Mouse (Mus musculus): ENCODE data around the gene Phkg2. TPM values are rescaled to one million over a fixed set of nuclear protein-coding genes. Genes with fewer than 3 reads are reported as not detected.

The Phkg2 gene
- total RNA-seq (2021), result 1 to 10 TPM; 7.6 to 9.8 TPM
- long read RNA-seq, experiment 1, partial matches to known transcripts, result 0 of 4 reads
- long read RNA-seq, experiment 1, other reads (novel, unspliced or antisense), result 1 of 4 reads
- long read RNA-seq, experiment 2, partial matches to known transcripts, result 1 of 5 reads
- long read RNA-seq, experiment 2, other reads (novel, unspliced or antisense), result 2 of 5 reads

GRCm38 (mm10) chr7:127572895-127573471 is at the start of gene Phkg2:
Gene Phkg2, plus strand, starts transcription at chr7:127573340.
- DNase-seq, result peak; percentile 79 to 88
- intact Hi-C loops (cut with DNase I), result loop anchor here (2.0 kb wide), 1 partner anchor 60 kb away; no protein-coding TSS in a partner anchor

- DNase-seq, result no peak
- intact Hi-C loops (cut with DNase I), result no loop called here
Observed at GRCm38 (mm10) chr7:127541671-127542070, 31.5 kb upstream of the Phkg2 start.

DNA sequence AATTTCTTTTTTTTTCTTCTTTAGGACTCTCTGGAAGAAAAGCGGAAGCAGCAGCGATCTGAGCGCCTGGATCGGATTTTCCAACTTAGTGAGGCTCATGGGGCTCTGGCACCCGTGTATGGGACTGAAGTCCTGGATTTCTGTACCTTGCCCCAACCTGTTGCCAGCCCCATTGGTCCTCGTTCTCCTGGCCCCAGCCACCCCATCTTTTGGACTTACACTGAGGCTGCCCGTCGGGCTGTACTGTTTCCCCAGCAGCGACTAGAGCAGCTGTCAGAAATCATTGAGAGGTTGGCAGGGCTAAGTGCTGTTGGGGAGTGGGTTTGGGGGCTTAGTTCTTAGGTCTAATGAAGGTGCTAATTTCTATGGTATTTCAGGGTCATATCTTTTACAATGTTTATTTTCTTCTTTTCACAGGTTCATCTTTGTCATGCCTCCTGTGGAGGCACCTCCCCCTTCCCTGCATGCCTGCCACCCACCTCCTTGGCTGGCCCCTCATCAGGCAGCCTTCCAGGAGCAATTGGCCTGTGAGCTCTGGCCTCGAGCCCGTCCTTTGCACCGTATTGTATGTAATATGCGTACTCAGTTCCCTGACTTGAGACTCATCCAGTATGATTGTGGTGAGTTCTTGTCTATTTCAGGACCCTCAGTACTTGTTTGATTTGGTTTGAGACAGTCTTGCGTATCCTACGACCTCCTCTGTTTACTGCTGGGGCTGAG is 23.9 kb upstream of the Phkg2 start:
- intact Hi-C loops (cut with DNase I), result no loop called here
- DNase-seq, result no peak

DNA sequence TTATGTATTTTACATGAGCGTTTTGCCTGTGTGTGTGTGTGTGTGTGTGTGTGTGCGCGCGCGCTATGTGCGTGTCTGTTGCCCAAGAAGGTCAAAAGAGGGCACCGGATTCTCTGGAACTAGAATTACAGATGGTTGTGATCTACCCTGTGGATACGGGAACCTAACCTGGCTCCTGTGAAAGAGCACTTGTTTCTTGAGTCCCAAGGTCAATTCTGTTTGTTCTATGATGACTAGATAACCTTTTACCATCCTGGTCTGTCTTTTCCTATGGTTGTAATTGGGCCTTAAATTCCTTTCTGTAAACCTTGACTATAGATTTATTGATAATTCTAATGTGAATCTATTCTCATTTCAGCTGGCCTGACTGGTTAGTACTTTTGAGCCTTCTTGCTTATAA is 21.6 kb upstream of the Phkg2 start:
- no peak for DNase-seq
- intact Hi-C loops (cut with DNase I), result no loop called here

DNA sequence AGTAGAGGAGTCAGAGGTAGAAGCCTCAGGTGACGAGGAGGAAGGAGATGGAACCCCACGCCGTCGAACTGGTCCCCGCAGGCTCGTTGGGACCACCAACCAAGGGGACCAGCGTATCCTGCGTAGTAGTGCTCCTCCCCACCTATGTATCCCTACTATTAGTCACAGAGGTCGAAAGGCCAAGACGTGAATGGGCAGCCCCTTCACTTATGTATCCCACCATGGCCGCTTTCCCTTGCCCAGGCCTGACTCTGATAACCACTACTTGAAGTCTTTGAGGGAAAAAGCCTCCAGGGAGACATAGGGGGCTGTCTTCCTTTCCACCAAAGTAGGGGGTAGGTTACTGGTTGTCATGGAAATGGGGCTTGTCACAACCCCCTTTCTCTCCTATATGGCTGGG is 12.6 kb upstream of the Phkg2 start:
- intact Hi-C loops (cut with DNase I), result loop anchor here (5.0 kb wide), 1 partner anchor 33 kb away; no protein-coding TSS in a partner anchor
- no peak for DNase-seq

DNA sequence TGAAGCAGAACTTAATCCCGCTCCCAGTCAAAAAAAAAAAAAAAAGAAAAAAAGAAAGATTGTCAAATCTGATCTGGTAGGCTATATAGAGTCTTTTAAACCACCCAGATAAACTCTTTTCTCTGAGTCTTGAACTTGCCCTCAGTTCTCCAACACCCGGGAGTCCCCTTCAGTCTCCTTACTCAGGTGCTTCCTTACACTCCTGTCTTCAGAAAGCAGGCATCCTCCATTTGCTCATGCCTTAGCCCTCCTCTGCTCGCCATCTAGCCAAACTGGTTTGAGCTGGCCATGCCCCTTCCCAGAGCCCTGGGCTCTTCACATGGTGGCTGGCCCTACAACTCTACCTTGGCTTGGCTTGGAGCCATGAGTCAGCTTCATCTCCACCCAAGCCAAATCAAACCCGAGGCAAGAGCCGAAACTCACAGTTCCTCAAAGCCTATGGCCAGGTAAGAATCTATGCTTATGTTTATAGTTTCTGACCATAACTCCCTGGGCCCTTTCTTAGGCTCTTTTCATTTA is 11.7 kb upstream of the Phkg2 start, which contains the start of gene Tmem265:
TSS of gene Tmem265 (plus strand) at position 51 of the 519 bp plus-strand sequence.
- no peak for DNase-seq
- intact Hi-C loops (cut with DNase I), result loop anchor here (5.0 kb wide), 1 partner anchor 34 kb away; no protein-coding TSS in a partner anchor

GRCm38 (mm10) chr7:127564381-127565150 is 8.6 kb upstream of the Phkg2 start:
- DNase-seq, result no peak
- intact Hi-C loops (cut with DNase I), result loop anchor here (5.0 kb wide), 1 partner anchor 37 kb away; no protein-coding TSS in a partner anchor

- DNase-seq, result no peak
- intact Hi-C loops (cut with DNase I), result loop anchor here (2.0 kb wide), 1 partner anchor 61 kb away; no protein-coding TSS in a partner anchor
Observed at GRCm38 (mm10) chr7:127573503-127574008, 416 bp downstream of the Phkg2 start.

DNA sequence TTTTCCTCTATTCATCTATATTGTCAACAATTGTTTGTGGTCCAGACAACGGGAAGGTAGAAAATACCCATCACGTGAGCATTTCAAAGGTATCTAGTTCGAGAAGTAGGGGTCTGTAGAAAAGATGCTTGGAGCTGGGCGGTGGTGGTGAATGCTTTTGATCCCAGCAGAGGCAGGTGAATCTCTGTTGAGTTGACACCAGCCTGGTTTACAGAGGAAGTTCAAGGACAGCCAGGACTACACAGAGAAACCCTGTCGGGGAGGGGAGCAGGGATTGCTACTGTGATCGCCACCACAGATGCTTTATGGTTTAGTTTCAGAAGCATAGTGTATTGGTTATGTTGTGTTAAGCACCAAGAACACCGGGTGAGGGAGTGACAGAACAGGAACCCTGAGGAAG is 975 bp downstream of the Phkg2 start:
- no peak for DNase-seq

DNA sequence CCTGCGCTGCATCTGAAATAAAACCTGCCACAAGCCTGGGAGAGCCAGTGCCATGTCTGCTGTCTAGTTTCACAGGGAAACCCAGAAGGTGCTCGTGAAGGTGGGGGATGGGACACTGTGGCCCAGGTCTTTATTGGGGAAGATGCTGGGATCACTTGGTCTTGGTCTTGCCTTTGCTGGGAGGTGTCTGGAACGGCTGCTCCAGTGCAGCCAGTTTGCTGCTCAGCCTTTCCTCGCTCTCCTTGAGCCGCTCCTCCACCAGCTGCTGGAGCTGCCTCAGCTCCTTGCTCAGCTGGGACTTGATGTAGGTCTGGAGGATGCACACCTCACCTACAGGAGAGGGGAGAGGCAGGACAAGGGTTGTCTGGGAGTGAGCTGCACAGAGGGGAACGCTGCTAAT is 10.1 kb downstream of the Phkg2 start:
- intact Hi-C loops (cut with DNase I), result no loop called here
- no peak for DNase-seq

More for the DNA sequence above, 975 bp downstream of the Phkg2 start:
- intact Hi-C loops (cut with DNase I), result no loop called here

DNA sequence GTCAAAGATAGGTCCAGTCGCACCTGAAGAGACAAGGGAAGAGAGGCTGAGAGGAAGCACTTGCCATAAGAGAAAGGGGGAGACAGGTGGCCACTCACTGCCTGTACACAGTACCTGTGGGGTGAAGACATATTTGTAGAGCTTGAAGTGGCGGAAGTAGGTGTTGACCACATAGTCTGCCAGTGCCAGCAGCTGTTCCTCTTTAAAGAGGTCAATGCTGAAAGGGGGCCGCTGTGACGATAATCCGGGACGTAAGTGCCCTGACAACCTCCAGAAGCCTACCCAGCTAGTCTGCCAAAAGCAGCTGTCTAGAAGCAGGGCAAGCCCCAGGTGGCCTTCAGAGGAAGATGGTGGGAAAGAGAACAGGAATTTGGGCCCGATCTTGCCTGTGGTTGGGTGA is 11.9 kb downstream of the Phkg2 start:
- intact Hi-C loops (cut with DNase I), result loop anchor here (5.0 kb wide), 1 partner anchor 68 kb away; the partner anchor contains the start of gene Gm42715

GRCm38 (mm10) chr7:127586149-127586548 is 13.0 kb downstream of the Phkg2 start:
- intact Hi-C loops (cut with DNase I), result loop anchor here (5.0 kb wide), 1 partner anchor 69 kb away; the partner anchor contains the start of gene Gm42715
- no peak for DNase-seq

More for the DNA sequence above, 11.9 kb downstream of the Phkg2 start:
- DNase-seq, result no peak

DNA sequence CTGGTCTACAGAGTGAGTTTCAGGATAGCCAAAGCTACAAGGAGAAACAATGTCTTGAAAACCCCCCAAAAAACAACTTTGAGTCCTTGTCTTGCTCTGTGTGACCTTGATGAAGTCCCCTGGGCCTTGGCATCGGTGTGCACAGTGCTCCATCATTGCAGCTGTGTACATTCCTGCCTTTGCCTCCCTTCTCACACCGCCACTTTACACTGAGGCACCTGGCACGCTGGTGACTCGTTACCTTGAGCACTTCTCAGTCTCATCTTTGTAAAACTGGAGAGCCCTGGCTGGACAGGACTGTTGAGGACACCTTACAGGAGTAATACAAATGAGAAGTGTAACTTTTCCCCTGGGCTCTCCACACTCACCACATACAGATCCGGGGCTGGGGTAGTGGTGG is 14.1 kb downstream of the Phkg2 start:
- intact Hi-C loops (cut with DNase I), result loop anchor here (5.0 kb wide), 1 partner anchor 70 kb away; the partner anchor contains the start of gene Gm42715
- DNase-seq, result no peak

- peak; percentile 88 to 91 for DNase-seq
- intact Hi-C loops (cut with DNase I), result loop anchor here (5.0 kb wide), 1 partner anchor 71 kb away; the partner anchor contains the start of gene Gm42715
Observed at GRCm38 (mm10) chr7:127588011-127588871, 15.1 kb downstream of the Phkg2 start, which contains the start of the genes Ccdc189 and Rnf40. Gene Ccdc189, minus strand, starts transcription at chr7:127588595. Gene Rnf40, plus strand, starts transcription at chr7:127588767.

DNA sequence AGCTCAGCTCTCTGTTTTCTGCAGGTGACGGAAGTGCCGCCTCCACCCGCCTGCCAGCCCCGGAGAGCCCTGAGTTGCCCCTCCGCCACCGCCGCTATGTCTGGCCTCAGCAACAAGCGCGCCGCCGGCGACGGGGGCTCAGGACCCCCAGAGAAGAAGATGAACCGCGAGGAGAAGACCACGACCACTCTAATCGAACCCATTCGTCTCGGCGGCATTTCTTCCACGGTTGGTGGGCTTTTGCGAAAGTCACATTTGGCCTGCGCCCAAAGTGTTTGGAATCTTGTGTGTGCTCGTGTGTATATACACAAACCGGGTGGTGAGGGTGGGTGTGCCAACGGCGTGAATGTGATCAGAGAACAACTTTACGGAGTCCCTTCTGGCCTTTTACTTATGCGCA is 15.8 kb downstream of the Phkg2 start:
- intact Hi-C loops (cut with DNase I), result loop anchor here (5.0 kb wide), 1 partner anchor 72 kb away; the partner anchor contains the start of gene Gm42715
- DNase-seq, result no peak

GRCm38 (mm10) chr7:127589637-127590036 is 16.5 kb downstream of the Phkg2 start:
- intact Hi-C loops (cut with DNase I), result loop anchor here (5.0 kb wide), 1 partner anchor 72 kb away; the partner anchor contains the start of gene Gm42715
- DNase-seq, result peak in 1 of 2 experiments; percentile 11

DNA sequence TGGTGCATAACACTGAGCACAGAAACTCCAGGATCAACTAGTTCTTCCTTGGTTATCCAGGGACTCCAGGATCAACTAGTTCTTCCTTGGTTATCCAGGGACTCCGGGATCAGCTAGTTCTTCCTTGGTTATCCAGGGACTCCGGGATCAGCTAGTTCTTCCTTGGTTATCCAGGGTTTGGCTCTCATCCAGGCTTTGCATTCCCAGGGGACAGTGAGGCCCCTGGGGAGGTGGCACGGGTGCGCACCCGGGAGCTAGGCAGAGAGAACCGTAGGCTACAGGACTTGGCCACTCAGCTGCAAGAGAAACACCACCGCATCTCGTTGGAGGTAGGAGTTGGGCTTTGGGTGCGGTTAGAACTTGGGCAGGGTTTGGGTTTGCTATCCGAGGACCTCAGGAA is 18.0 kb downstream of the Phkg2 start:
- DNase-seq, result no peak
- intact Hi-C loops (cut with DNase I), result no loop called here

DNA sequence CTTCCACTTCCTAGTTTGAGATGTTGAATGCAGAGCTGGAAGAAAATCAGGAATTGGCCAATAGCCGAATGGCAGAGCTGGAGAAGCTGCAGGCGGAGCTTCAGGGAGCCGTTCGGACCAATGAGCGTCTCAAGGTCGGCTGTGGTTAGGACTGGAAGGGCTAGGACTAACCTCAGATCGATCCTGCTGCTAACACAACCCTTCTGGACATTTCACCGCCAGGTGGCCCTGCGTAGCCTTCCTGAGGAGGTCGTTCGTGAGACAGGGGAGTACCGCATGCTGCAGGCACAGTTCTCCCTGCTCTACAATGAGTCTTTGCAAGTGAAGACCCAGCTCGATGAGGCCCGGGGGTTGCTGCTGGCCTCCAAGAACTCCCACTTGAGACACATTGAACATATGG is 19.4 kb downstream of the Phkg2 start:
- intact Hi-C loops (cut with DNase I), result no loop called here
- no peak for DNase-seq

DNA sequence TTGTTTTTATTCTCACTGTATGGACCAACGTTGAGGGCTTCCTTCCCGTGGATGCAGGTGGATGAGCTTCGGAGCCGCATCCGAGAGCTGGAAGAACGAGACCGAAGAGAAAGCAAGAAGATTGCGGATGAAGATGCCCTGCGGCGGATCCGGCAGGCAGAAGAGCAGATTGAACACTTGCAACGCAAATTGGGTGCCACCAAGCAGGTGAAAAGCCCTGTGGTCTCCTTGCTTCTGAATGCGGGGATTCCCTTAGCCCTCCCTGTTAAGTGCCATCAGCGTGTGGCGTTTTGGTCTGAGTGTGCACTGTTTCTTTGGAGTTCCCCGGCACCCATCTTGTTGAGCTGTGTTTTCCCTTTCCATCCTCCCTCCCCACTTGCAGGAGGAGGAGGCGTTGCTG is 23.6 kb downstream of the Phkg2 start:
- DNase-seq, result no peak
- intact Hi-C loops (cut with DNase I), result no loop called here
